Mouse (Mus musculus): ENCODE results near the gene Cyth3. TPM values are rescaled to one million over a fixed set of nuclear protein-coding genes. Genes with fewer than 3 reads are reported as not detected.

Cyth3 gene
- polyA plus RNA-seq, 1 experiment from 2014 or later: 41.6 TPM

GRCm38 (mm10) chr5:143613265-143613664, 9.0 kb upstream of the Cyth3 start:
- H3K4me1 ChIP-seq (ENCODE audit: control insufficient read depth, insufficient read depth, low read depth, low read length): no peaks in the 10 kb centered on the region
- ATAC-seq: no peak
- no peak overlapping the region for H3K9ac ChIP-seq (ENCODE audit: low read depth, low read length)
- no peaks in the 10 kb centered on the region for H3K9me3 ChIP-seq (ENCODE audit: control insufficient read depth, low read length)
- no peak overlapping the region for H3K4me2 ChIP-seq (ENCODE audit: low read length)
- no peak overlapping the region for H3K4me3 ChIP-seq (ENCODE audit: low read length)
- H3K27me3 ChIP-seq (replicated peaks; ENCODE audit: control insufficient read depth, insufficient read depth, low read length): no peaks in the 10 kb centered on the region
- WGBS: 67% methylated on average over 4 of the region's 4 CpGs
- H3K36me3 ChIP-seq (ENCODE audit: control insufficient read depth, insufficient read depth, low read length): no peaks in the 10 kb centered on the region
- no peak overlapping the region for H3K27ac ChIP-seq (ENCODE audit: low read depth, low read length)

DNA sequence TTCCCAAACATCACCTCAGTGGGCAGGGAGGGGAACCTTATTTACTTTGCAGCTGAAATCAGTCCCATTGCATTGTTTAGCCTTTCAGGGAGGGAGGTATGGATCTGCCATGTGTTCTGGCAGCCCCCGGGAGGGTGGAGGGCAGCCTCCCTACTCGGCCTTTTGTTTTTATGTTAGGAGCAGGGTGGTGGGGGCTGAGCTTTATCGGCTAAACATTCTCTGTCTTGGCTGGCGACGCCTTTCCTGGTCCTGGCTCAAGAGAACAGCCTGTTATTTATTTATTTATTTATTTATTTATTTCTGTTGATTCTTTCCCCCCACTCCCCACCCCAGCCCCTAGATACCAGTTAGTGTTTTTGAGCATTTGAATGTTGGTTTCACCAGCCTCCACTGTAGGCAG, 7.7 kb upstream of the Cyth3 start:
- Histone ChIP-seq H3K4me2 (ENCODE audit: low read length) (no peak overlapping the region), H3K4me1 (ENCODE audit: control insufficient read depth, insufficient read depth, low read depth, low read length) (no peaks in the 10 kb centered on the region), H3K9me3 (ENCODE audit: control insufficient read depth, low read length) (no peaks in the 10 kb centered on the region), H3K36me3 (ENCODE audit: control insufficient read depth, insufficient read depth, low read length) (no peaks in the 10 kb centered on the region), H3K4me3 (ENCODE audit: low read length) (no peak overlapping the region), H3K27ac (ENCODE audit: low read depth, low read length) (no peak overlapping the region), H3K27me3 (replicated peaks; ENCODE audit: control insufficient read depth, insufficient read depth, low read length) (no peaks in the 10 kb centered on the region), H3K9ac (ENCODE audit: low read depth, low read length) (no peak overlapping the region)
- no peak for ATAC-seq
- 81% methylated on average over 5 of the region's 5 CpGs for WGBS

GRCm38 (mm10) chr5:143615353-143615752, 6.9 kb upstream of the Cyth3 start:
- 88% methylated on average over 2 of the region's 2 CpGs for WGBS
- Histone ChIP-seq H3K9ac (ENCODE audit: low read depth, low read length) (no peak overlapping the region), H3K9me3 (ENCODE audit: control insufficient read depth, low read length) (no peaks in the 10 kb centered on the region), H3K27ac (ENCODE audit: low read depth, low read length) (no peak overlapping the region), H3K4me2 (ENCODE audit: low read length) (no peak overlapping the region), H3K4me1 (ENCODE audit: control insufficient read depth, insufficient read depth, low read depth, low read length) (no peaks in the 10 kb centered on the region), H3K27me3 (replicated peaks; ENCODE audit: control insufficient read depth, insufficient read depth, low read length) (no peaks in the 10 kb centered on the region), H3K36me3 (ENCODE audit: control insufficient read depth, insufficient read depth, low read length) (no peaks in the 10 kb centered on the region), H3K4me3 (ENCODE audit: low read length) (no peak overlapping the region)
- ATAC-seq: no peak

- 89% methylated on average over 4 of the region's 4 CpGs for WGBS
- no peak overlapping the region for H3K27ac ChIP-seq (ENCODE audit: low read depth, low read length)
- no peaks in the 10 kb centered on the region for H3K9me3 ChIP-seq (ENCODE audit: control insufficient read depth, low read length)
- no peak for ATAC-seq
- H3K27me3 ChIP-seq (replicated peaks; ENCODE audit: control insufficient read depth, insufficient read depth, low read length): no peaks in the 10 kb centered on the region
- H3K4me2 ChIP-seq (ENCODE audit: low read length): no peak overlapping the region
- no peak overlapping the region for H3K4me3 ChIP-seq (ENCODE audit: low read length)
- no peaks in the 10 kb centered on the region for H3K36me3 ChIP-seq (ENCODE audit: control insufficient read depth, insufficient read depth, low read length)
- no peak overlapping the region for H3K9ac ChIP-seq (ENCODE audit: low read depth, low read length)
- H3K4me1 ChIP-seq (ENCODE audit: control insufficient read depth, insufficient read depth, low read depth, low read length): peaks cover 3% of the 10 kb centered on the region; the same call in 1 of the 2 replicates
Measured at GRCm38 (mm10) chr5:143616116-143616515, 6.1 kb upstream of the Cyth3 start.

GRCm38 (mm10) chr5:143616657-143617329, 5.5 kb upstream of the Cyth3 start:
- no peak overlapping the region for H3K9ac ChIP-seq (ENCODE audit: low read depth, low read length)
- no peaks in the 10 kb centered on the region for H3K27me3 ChIP-seq (replicated peaks; ENCODE audit: control insufficient read depth, insufficient read depth, low read length)
- no peaks in the 10 kb centered on the region for H3K36me3 ChIP-seq (ENCODE audit: control insufficient read depth, insufficient read depth, low read length)
- no peak overlapping the region for H3K27ac ChIP-seq (ENCODE audit: low read depth, low read length)
- no peak overlapping the region for H3K4me3 ChIP-seq (ENCODE audit: low read length)
- no peaks in the 10 kb centered on the region for H3K9me3 ChIP-seq (ENCODE audit: control insufficient read depth, low read length)
- no peak overlapping the region for H3K4me2 ChIP-seq (ENCODE audit: low read length)
- 85% methylated on average over 3 of the region's 3 CpGs for WGBS
- H3K4me1 ChIP-seq (ENCODE audit: control insufficient read depth, insufficient read depth, low read depth, low read length): peaks cover 3% of the 10 kb centered on the region; the same call in 1 of the 2 replicates
- no peak for ATAC-seq

DNA sequence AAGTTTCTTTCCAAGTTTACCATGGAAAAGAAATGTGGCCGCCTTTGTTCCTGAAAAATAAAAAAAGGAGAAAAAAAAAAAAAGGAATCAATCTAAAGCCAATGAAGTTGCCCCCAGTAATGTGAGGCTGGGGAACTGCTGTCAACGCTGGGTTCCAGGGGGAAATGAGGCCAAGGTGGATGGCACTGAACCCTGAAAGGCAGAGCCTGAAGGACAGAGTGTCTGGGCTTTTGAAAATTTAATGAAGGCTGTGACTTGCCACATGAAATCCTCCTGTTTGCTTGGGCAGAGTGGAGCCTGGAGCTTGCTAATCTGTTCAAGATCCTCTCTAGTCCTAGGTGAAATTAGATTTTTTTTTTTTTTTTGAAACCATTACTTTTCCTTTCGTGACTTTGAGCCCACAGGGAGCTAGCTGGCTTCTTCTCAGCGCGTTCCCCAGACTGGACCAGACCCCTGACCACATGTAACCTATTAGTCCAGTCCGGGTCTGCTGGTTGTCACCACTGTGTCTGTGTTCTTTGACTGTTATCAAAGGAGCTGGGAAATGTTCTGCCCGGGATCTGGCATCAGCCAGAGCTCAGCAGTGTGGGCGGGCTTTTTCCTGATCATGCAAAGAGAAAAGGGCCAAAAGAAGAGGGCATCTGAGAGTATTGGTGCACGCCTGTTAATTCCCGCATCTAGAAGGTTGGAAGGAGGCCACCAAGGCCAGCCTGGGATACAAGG, 4.6 kb upstream of the Cyth3 start:
- no peak overlapping the region for H3K4me3 ChIP-seq (ENCODE audit: low read length)
- H3K4me1 ChIP-seq (ENCODE audit: control insufficient read depth, insufficient read depth, low read depth, low read length): peaks cover 3% of the 10 kb centered on the region; the same call in 1 of the 2 replicates
- H3K27me3 ChIP-seq (replicated peaks; ENCODE audit: control insufficient read depth, insufficient read depth, low read length): no peaks in the 10 kb centered on the region
- H3K4me2 ChIP-seq (ENCODE audit: low read length): no peak overlapping the region
- ATAC-seq: no peak
- no peaks in the 10 kb centered on the region for H3K36me3 ChIP-seq (ENCODE audit: control insufficient read depth, insufficient read depth, low read length)
- H3K9me3 ChIP-seq (ENCODE audit: control insufficient read depth, low read length): no peaks in the 10 kb centered on the region
- WGBS: 60% methylated on average over 10 of the region's 10 CpGs
- H3K27ac ChIP-seq (ENCODE audit: low read depth, low read length): no peak overlapping the region
- no peak overlapping the region for H3K9ac ChIP-seq (ENCODE audit: low read depth, low read length)

GRCm38 (mm10) chr5:143618585-143618984, 3.7 kb upstream of the Cyth3 start:
- H3K36me3 ChIP-seq (ENCODE audit: control insufficient read depth, insufficient read depth, low read length): no peaks in the 10 kb centered on the region
- H3K4me1 ChIP-seq (ENCODE audit: control insufficient read depth, insufficient read depth, low read depth, low read length): peaks cover 9% of the 10 kb centered on the region
- H3K4me2 ChIP-seq (ENCODE audit: low read length): no peak overlapping the region
- H3K9me3 ChIP-seq (ENCODE audit: control insufficient read depth, low read length): no peaks in the 10 kb centered on the region
- 69% methylated on average over 7 of the region's 7 CpGs for WGBS
- H3K27ac ChIP-seq (ENCODE audit: low read depth, low read length): no peak overlapping the region
- H3K27me3 ChIP-seq (replicated peaks; ENCODE audit: control insufficient read depth, insufficient read depth, low read length): no peaks in the 10 kb centered on the region
- H3K9ac ChIP-seq (ENCODE audit: low read depth, low read length): no peak overlapping the region
- H3K4me3 ChIP-seq (ENCODE audit: low read length): no peak overlapping the region
- ATAC-seq: no peak

GRCm38 (mm10) chr5:143620196-143620595, 2.1 kb upstream of the Cyth3 start:
- Histone ChIP-seq H3K9me3 (ENCODE audit: control insufficient read depth, low read length) (no peaks in the 10 kb centered on the region), H3K36me3 (ENCODE audit: control insufficient read depth, insufficient read depth, low read length) (no peaks in the 10 kb centered on the region), H3K27me3 (replicated peaks; ENCODE audit: control insufficient read depth, insufficient read depth, low read length) (no peaks in the 10 kb centered on the region), H3K9ac (ENCODE audit: low read depth, low read length) (no peak overlapping the region), H3K27ac (ENCODE audit: low read depth, low read length) (no peak overlapping the region), H3K4me2 (ENCODE audit: low read length) (no peak overlapping the region), H3K4me1 (ENCODE audit: control insufficient read depth, insufficient read depth, low read depth, low read length) (peaks cover 15% of the 10 kb centered on the region), H3K4me3 (ENCODE audit: low read length) (no peak overlapping the region)
- no peak for ATAC-seq
- WGBS: 50% methylated on average over 1 of the region's 1 CpGs

GRCm38 (mm10) chr5:143620941-143621340, 1.3 kb upstream of the Cyth3 start:
- Histone ChIP-seq H3K27me3 (replicated peaks; ENCODE audit: control insufficient read depth, insufficient read depth, low read length) (no peaks in the 10 kb centered on the region), H3K9ac (ENCODE audit: low read depth, low read length) (no peak overlapping the region), H3K4me3 (ENCODE audit: low read length) (no peak overlapping the region), H3K36me3 (ENCODE audit: control insufficient read depth, insufficient read depth, low read length) (no peaks in the 10 kb centered on the region), H3K4me1 (ENCODE audit: control insufficient read depth, insufficient read depth, low read depth, low read length) (peaks cover 18% of the 10 kb centered on the region), H3K4me2 (ENCODE audit: low read length) (no peak overlapping the region), H3K27ac (ENCODE audit: low read depth, low read length) (no peak overlapping the region), H3K9me3 (ENCODE audit: control insufficient read depth, low read length) (no peaks in the 10 kb centered on the region)
- no peak for ATAC-seq
- 28% methylated on average over 13 of the region's 13 CpGs for WGBS
